17 mouse cellular contexts compared by ENCODE assay signal in genomic region chr7:28557708-28558107, GRCm38 (mm10). TPM values are rescaled to one million over a fixed set of nuclear protein-coding genes. Genes with fewer than 3 reads are reported as not detected.
DNase-seq lines count a peak whose midpoint lies in the region; ATAC-seq and TF ChIP-seq lines count a peak whose summit lies in the region.
"Had no signal": no experiment of that assay in that cellular context is flagged by ENCODE, and none has a peak within 500 bp of the region (broad histone marks: within the 10 kb centered on the region; RNA-seq: fewer than 3 reads in every experiment).

No protein-coding gene starts in this region.

- H3K36me3 ChIP-seq in kidney, postnatal 0 days (ENCODE audit: insufficient read depth, low read length) = peaks cover 28% of the 10 kb centered on the region; the same call in 1 of the 2 replicates
- H3K36me3 ChIP-seq in kidney, embryonic 16.5 days (ENCODE audit: insufficient read depth, low read length) = peaks cover 35% of the 10 kb centered on the region
- no peaks in the 10 kb centered on the region; the same call in 1 of the 2 replicates for H3K36me3 ChIP-seq in kidney, adult 2 months (ENCODE audit: control insufficient read depth, insufficient read depth, low read length)
- H3K36me3 ChIP-seq in hindbrain, embryonic 12.5 days = peaks cover 35% of the 10 kb centered on the region

- H3K4me2 ChIP-seq in kidney, postnatal 0 days (ENCODE audit: low read length) = no peak overlapping the region
- H3K4me2 ChIP-seq in kidney, embryonic 16.5 days (replicated peaks; ENCODE audit: low read depth, low read length) = no peak overlapping the region
- no peak overlapping the region for H3K4me2 ChIP-seq in hindbrain, embryonic 12.5 days (replicated peaks)
- H3K4me2 ChIP-seq: intestine, embryonic 15.5 days; liver, embryonic 15.5 days; midbrain, embryonic 12.5 days had no signal

- no peak overlapping the region for H3K9ac ChIP-seq in kidney, postnatal 0 days (ENCODE audit: low read depth, low read length)
- H3K9ac ChIP-seq in kidney, embryonic 16.5 days (replicated peaks; ENCODE audit: low read length) = no peak overlapping the region
- no peak overlapping the region for H3K9ac ChIP-seq in hindbrain, embryonic 12.5 days
- H3K9ac ChIP-seq: intestine, embryonic 15.5 days; liver, embryonic 15.5 days; midbrain, embryonic 12.5 days had no signal

- no peak for ATAC-seq in kidney, postnatal 0 days (replicated peaks; ENCODE audit: low FRiP score, low read depth)
- ATAC-seq in kidney, embryonic 16.5 days (ENCODE audit: low FRiP score, low TSS enrichment) = no peak
- ATAC-seq in hindbrain, embryonic 12.5 days (ENCODE audit: low FRiP score) = no peak
- ATAC-seq: intestine, embryonic 15.5 days had no signal

- TF ChIP-seq POLR2A in kidney, adult 2 months (IDR thresholded peaks at IDR 0.05; ENCODE audit: low read depth, low read length) = no peak

- DNase-seq in kidney, postnatal 0 days (ENCODE audit: low spot score) = no peak
- peak; percentile 68 for DNase-seq in MN1 (ENCODE audit: low spot score)
- DNase-seq in liver = peak; percentile 30
- peak; percentile 93 for DNase-seq in thymus, postnatal 0 days (ENCODE audit: low spot score)
- DNase-seq in kidney, adult 2 months = no peak
- no peak for DNase-seq in layer of hippocampus, postnatal 36 days
- DNase-seq: right cerebral cortex, postnatal 4 days had no signal

- peaks cover 3% of the 10 kb centered on the region; the same call in 1 of the 2 replicates for H3K4me1 ChIP-seq in kidney, postnatal 0 days (replicated peaks; ENCODE audit: insufficient read depth, low read length)
- peaks cover 7% of the 10 kb centered on the region for H3K4me1 ChIP-seq in kidney, embryonic 16.5 days (ENCODE audit: insufficient read depth, low read length)
- no peaks in the 10 kb centered on the region for H3K4me1 ChIP-seq in kidney, adult 2 months (ENCODE audit: control insufficient read depth, insufficient read depth, low read length)
- 0 out of 2 replicates have a peak, but pooled peaks cover 2% of the 10 kb centered on the region for H3K4me1 ChIP-seq in hindbrain, embryonic 12.5 days

- no peak overlapping the region for H3K4me3 ChIP-seq in kidney, postnatal 0 days (replicated peaks; ENCODE audit: low read depth, low read length)
- H3K4me3 ChIP-seq in kidney, embryonic 16.5 days (ENCODE audit: low read length) = no peak overlapping the region
- no peak overlapping the region for H3K4me3 ChIP-seq in kidney, adult 2 months (ENCODE audit: insufficient read depth, low read depth, low read length)
- no peak overlapping the region for H3K4me3 ChIP-seq in hindbrain, embryonic 12.5 days
- H3K4me3 ChIP-seq: intestine, embryonic 15.5 days; liver, embryonic 15.5 days; midbrain, embryonic 12.5 days had no signal

- no peak for TF ChIP-seq CTCF in kidney, postnatal 0 days (IDR thresholded peaks at IDR 0.05; ENCODE audit: low read depth)
- TF ChIP-seq CTCF in kidney, adult 2 months (conservative IDR thresholded peaks at IDR 0.05; ENCODE audit: insufficient read depth, insufficient read length, low read depth, low read length) = no peak

- no peaks in the 10 kb centered on the region for H3K27me3 ChIP-seq in kidney, postnatal 0 days (ENCODE audit: insufficient read depth, low read length)
- H3K27me3 ChIP-seq in kidney, embryonic 16.5 days (ENCODE audit: insufficient read depth, low read length) = no peaks in the 10 kb centered on the region
- no peaks in the 10 kb centered on the region for H3K27me3 ChIP-seq in kidney, adult 2 months (replicated peaks; ENCODE audit: control insufficient read depth, insufficient read depth, low read length)
- no peaks in the 10 kb centered on the region for H3K27me3 ChIP-seq in hindbrain, embryonic 12.5 days
- H3K27me3 ChIP-seq: intestine, embryonic 15.5 days; liver, embryonic 15.5 days; midbrain, embryonic 12.5 days had no signal

- H3K9me3 ChIP-seq in kidney, postnatal 0 days (replicated peaks; ENCODE audit: low read length) = no peaks in the 10 kb centered on the region
- 0 out of 2 replicates have a peak, but pooled peaks cover 1% of the 10 kb centered on the region for H3K9me3 ChIP-seq in kidney, embryonic 16.5 days (ENCODE audit: low read length)
- H3K9me3 ChIP-seq in hindbrain, embryonic 12.5 days (replicated peaks) = no peaks in the 10 kb centered on the region; the same call in 1 of the 2 replicates
- H3K9me3 ChIP-seq: intestine, embryonic 15.5 days; liver, embryonic 15.5 days; midbrain, embryonic 12.5 days had no signal

- WGBS in kidney, postnatal 0 days = 74% methylated on average over 6 of the region's 6 CpGs
- WGBS in kidney, embryonic 16.5 days = 76% methylated on average over 6 of the region's 6 CpGs
- 78% methylated on average over 6 of the region's 6 CpGs for WGBS in kidney, adult 2 months
- 77% methylated on average over 6 of the region's 6 CpGs for WGBS in hindbrain, embryonic 12.5 days

- 0 out of 2 replicates have a peak overlapping the region, but pooled peaks have one; percentile 11 for H3K27ac ChIP-seq in kidney, postnatal 0 days
- H3K27ac ChIP-seq in kidney, embryonic 16.5 days (ENCODE audit: low read length) = no peak overlapping the region
- no peak overlapping the region for H3K27ac ChIP-seq in kidney, adult 2 months (ENCODE audit: insufficient read depth, low read depth, low read length)
- no peak overlapping the region for H3K27ac ChIP-seq in hindbrain, embryonic 12.5 days
- H3K27ac ChIP-seq: intestine, embryonic 15.5 days; liver, embryonic 15.5 days; midbrain, embryonic 12.5 days had no signal

RNA-seq across cellular contexts. Expression of gene Nccrp1, which starts 10.7 kb away (rescaled TPM):
- polyA plus RNA-seq in kidney, postnatal 0 days (2015; fragmentation: Nextera tagmentation; extraction: Ambion mirVana) = 5.5 and 7.3 TPM in 2 replicates
- polyA plus RNA-seq in kidney, embryonic 16.5 days (2015; fragmentation: Nextera tagmentation; extraction: Ambion mirVana) = 0.18 TPM in 1 of 2 replicates, not detected in the other
- polyA plus RNA-seq in thymus, postnatal 0 days (2015; fragmentation: Nextera tagmentation; extraction: Ambion mirVana) = 0.27 and 0.64 TPM in 2 replicates
- polyA plus RNA-seq in kidney, adult 2 months (2012; rRNA removed) = 57.2 and 85.4 TPM in 2 replicates
- under 1 TPM; 0.48 to 0.52 TPM for total RNA-seq in layer of hippocampus, postnatal 36 days (2021)
- polyA plus RNA-seq in hindbrain, embryonic 12.5 days (2016; fragmentation: Nextera tagmentation; extraction: Ambion mirVana) = not detected in 2 replicates
- total RNA-seq: gastrocnemius, postnatal 14 days had no signal
- polyA plus RNA-seq: intestine, embryonic 15.5 days; liver, embryonic 15.5 days; midbrain, embryonic 12.5 days had no signal

RNA-seq across cellular contexts. Expression of gene Sycn, which starts 17.0 kb away (rescaled TPM):
- polyA plus RNA-seq in kidney, postnatal 0 days (2015; fragmentation: Nextera tagmentation; extraction: Ambion mirVana) = 0.27 and 0.45 TPM in 2 replicates
- polyA plus RNA-seq in kidney, embryonic 16.5 days (2015; fragmentation: Nextera tagmentation; extraction: Ambion mirVana) = not detected in 2 replicates
- polyA plus RNA-seq in thymus, postnatal 0 days (2015; fragmentation: Nextera tagmentation; extraction: Ambion mirVana) = 0.27 and 1.1 TPM in 2 replicates
- 12.4 and 13.3 TPM in 2 replicates for polyA plus RNA-seq in kidney, adult 2 months (2012; rRNA removed)
- not detected for total RNA-seq in layer of hippocampus, postnatal 36 days (2021)
- polyA plus RNA-seq in hindbrain, embryonic 12.5 days (2016; fragmentation: Nextera tagmentation; extraction: Ambion mirVana) = not detected in 2 replicates
- total RNA-seq: gastrocnemius, postnatal 14 days; layer of hippocampus, adult 8-10 months; neutrophil, adult 5-6 weeks had no signal
- polyA plus RNA-seq: brain, embryonic 14.5 days; cortical plate, adult 2 months; liver, embryonic 15.5 days; midbrain, embryonic 12.5 days had no signal

RNA-seq across cellular contexts. Expression of gene Ifnl3, which starts 35.1 kb away (rescaled TPM):
- not detected in 2 replicates for polyA plus RNA-seq in kidney, postnatal 0 days (2015; fragmentation: Nextera tagmentation; extraction: Ambion mirVana)
- not detected in 2 replicates for polyA plus RNA-seq in kidney, embryonic 16.5 days (2015; fragmentation: Nextera tagmentation; extraction: Ambion mirVana)
- 0.26 and 0.34 TPM in 2 replicates for polyA plus RNA-seq in thymus, postnatal 0 days (2015; fragmentation: Nextera tagmentation; extraction: Ambion mirVana)
- not detected in 2 replicates for polyA plus RNA-seq in kidney, adult 2 months (2012; rRNA removed)
- total RNA-seq in layer of hippocampus, postnatal 36 days (2021) = not detected
- polyA plus RNA-seq in hindbrain, embryonic 12.5 days (2016; fragmentation: Nextera tagmentation; extraction: Ambion mirVana) = not detected in 2 replicates
- total RNA-seq: gastrocnemius, postnatal 14 days; layer of hippocampus, adult 8-10 months; neutrophil, adult 5-6 weeks had no signal
- polyA plus RNA-seq: brain, embryonic 14.5 days; cortical plate, adult 2 months; intestine, embryonic 15.5 days; liver, embryonic 15.5 days; midbrain, embryonic 12.5 days had no signal

RNA-seq across cellular contexts. Expression of gene Samd4b, which starts 40.2 kb away (rescaled TPM):
- 18.4 and 19.5 TPM in 2 replicates for polyA plus RNA-seq in kidney, postnatal 0 days (2015; fragmentation: Nextera tagmentation; extraction: Ambion mirVana)
- polyA plus RNA-seq in kidney, embryonic 16.5 days (2015; fragmentation: Nextera tagmentation; extraction: Ambion mirVana) = 16.7 and 20.7 TPM in 2 replicates
- 10.5 and 10.9 TPM in 2 replicates for polyA plus RNA-seq in thymus, postnatal 0 days (2015; fragmentation: Nextera tagmentation; extraction: Ambion mirVana)
- 67.0 and 79.0 TPM in 2 replicates for polyA plus RNA-seq in kidney, adult 2 months (2012; rRNA removed)
- total RNA-seq in layer of hippocampus, postnatal 36 days (2021) = 10 to 100 TPM; 66.4 to 79.4 TPM
- polyA plus RNA-seq in hindbrain, embryonic 12.5 days (2016; fragmentation: Nextera tagmentation; extraction: Ambion mirVana) = 35.6 and 38.6 TPM in 2 replicates

RNA-seq across cellular contexts. Expression of gene Pak4, which starts 40.3 kb away (rescaled TPM):
- polyA plus RNA-seq in kidney, postnatal 0 days (2015; fragmentation: Nextera tagmentation; extraction: Ambion mirVana) = 33.5 and 36.6 TPM in 2 replicates
- polyA plus RNA-seq in kidney, embryonic 16.5 days (2015; fragmentation: Nextera tagmentation; extraction: Ambion mirVana) = 78.4 and 79.6 TPM in 2 replicates
- polyA plus RNA-seq in thymus, postnatal 0 days (2015; fragmentation: Nextera tagmentation; extraction: Ambion mirVana) = 15.4 and 20.3 TPM in 2 replicates
- 36.9 and 41.8 TPM in 2 replicates for polyA plus RNA-seq in kidney, adult 2 months (2012; rRNA removed)
- total RNA-seq in layer of hippocampus, postnatal 36 days (2021) = 10 to 100 TPM; 15.1 to 15.8 TPM
- polyA plus RNA-seq in hindbrain, embryonic 12.5 days (2016; fragmentation: Nextera tagmentation; extraction: Ambion mirVana) = 31.8 and 34.3 TPM in 2 replicates

Comparison
In these comparisons a context has a peak if more than half of its experiments do, and no peak if none do; other contexts are left out.
1. DNase-seq: peak in MN1 (single experiment), liver (single experiment) and thymus, postnatal 0 days (single experiment); none in kidney, postnatal 0 days (single experiment), kidney, adult 2 months (single experiment) and layer of hippocampus, postnatal 36 days (0 of 2).